Mouse (Mus musculus) CD4-positive, CD25-positive, alpha-beta regulatory T cell, adult 2 months (primary cell): Measurements from ENCODE around the gene 1110017D15Rik.
A peak's percentile ranks its signal among the peaks of the same experiment; 100 is the strongest.

Source experiments
- DNase-seq: peaks from one replicate; pipeline ENCODE4 v3.0.0-alpha.2; 2012; ENCODE audit warnings: low read depth, low spot score

The 1110017D15Rik gene

GRCm38 (mm10) chr4:41481601-41482017 is 35.5 kb downstream of the 1110017D15Rik start:
- DNase-seq: no peak

DNA sequence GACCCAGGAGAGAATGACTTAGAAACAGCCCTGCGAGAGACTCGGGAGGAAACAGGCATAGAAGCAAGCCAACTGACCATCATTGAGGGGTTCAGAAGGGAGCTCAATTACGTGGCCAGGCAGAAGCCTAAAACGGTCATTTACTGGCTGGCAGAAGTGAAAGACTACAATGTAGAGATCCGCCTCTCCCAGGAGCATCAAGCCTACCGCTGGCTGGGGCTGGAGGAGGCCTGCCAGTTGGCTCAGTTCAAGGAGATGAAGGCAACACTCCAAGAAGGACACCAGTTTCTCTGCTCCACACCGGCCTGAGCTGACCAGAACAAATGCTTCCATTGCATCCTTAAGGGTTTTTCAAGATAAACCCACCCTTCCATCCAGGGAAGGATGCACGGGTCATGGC is 36.9 kb downstream of the 1110017D15Rik start:
- DNase-seq: no peak

DNA sequence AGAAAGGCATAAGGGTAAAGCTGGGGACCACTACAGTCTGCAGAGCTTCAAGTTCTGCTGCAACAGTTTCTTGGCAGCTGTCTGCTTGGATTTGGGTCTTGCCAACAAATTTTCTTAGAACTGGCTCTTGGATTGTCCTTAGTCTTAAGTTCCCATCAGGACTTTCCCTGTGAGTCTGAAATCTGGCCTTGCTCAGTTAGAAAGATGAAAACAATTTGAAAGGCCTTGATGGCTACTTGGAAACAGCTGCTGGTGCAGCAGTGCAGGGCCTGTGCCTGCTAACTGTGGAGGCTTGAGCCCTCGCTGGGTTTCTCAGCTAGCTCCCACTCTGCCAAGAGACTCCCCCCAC is 37.7 kb downstream of the 1110017D15Rik start:
- DNase-seq: no peak

GRCm38 (mm10) chr4:41478751-41479455 is 38.2 kb downstream of the 1110017D15Rik start:
- no peak for DNase-seq

DNA sequence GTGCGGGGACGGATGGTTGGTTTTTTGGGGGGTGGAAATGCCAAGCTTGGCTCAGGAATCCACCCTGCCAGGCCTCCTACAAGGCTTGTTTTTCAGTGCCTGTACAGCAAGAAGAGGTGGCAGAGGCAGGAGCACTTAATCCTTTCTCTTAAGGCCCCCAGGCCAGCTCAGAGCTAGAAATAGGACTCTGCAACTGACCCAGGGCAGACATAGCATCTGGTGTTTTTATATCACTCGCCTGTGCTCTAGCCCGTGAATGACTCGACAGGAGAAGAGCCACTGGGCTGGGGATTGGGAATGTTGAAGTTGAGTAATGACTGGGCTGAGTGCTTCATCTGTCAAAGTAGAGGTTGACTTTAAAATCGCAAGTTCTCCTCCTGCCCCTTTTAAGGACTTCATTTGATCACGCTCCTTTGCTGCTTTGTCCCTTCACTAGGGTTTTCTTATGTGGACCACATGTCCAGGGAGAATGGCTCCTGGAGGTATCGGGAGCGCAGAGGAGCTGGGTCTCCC is 39.4 kb downstream of the 1110017D15Rik start:
- no peak for DNase-seq

GRCm38 (mm10) chr4:41471384-41471689 is 45.8 kb downstream of the 1110017D15Rik start:
- no peak for DNase-seq

- DNase-seq: no peak
Measured at GRCm38 (mm10) chr4:41470684-41471383, 46.3 kb downstream of the 1110017D15Rik start.

GRCm38 (mm10) chr4:41470051-41470683 is 47.0 kb downstream of the 1110017D15Rik start:
- no peak for DNase-seq

DNA sequence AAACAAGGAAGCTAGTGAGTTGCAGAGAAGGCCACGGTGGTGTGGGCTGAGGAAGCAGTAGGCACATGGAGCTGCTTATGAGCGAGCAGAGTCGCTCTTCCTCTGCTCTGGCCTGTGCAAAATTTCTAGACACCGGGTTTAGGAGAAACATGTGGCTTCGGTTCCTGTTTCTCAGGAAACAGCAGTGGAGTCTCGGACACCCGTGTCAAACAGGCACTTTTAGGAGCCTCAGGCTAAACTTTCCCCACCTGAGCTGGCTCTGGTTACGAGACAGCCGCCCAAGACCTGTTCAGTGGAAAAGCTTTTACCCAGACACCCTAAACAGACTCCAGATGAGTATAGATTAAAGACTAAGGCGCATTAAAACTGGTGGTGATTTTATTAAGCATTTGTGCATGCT is 47.9 kb downstream of the 1110017D15Rik start:
- DNase-seq: no peak

- peak; percentile 59 for DNase-seq
Measured at GRCm38 (mm10) chr4:41468396-41469080, 48.6 kb downstream of the 1110017D15Rik start.

DNA sequence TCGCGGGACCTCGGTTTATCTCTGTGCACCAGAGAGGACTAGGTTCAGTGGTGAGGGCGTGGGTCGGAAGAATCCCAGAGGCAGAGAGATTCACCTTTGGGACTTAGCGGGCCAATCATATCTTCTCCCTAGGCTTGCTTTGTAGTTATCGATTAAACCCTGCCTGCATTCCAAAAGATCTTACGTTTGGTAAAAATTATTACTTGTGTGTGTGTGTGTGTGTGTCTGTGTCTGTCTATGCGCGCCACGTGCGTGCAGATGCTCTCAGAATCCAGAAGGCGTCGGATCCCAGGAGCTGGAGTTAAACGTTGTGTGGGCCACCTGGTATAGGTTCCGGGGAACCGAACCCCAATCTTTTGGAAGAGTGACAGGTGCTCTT is 51.9 kb downstream of the 1110017D15Rik start:
- DNase-seq: no peak

DNA sequence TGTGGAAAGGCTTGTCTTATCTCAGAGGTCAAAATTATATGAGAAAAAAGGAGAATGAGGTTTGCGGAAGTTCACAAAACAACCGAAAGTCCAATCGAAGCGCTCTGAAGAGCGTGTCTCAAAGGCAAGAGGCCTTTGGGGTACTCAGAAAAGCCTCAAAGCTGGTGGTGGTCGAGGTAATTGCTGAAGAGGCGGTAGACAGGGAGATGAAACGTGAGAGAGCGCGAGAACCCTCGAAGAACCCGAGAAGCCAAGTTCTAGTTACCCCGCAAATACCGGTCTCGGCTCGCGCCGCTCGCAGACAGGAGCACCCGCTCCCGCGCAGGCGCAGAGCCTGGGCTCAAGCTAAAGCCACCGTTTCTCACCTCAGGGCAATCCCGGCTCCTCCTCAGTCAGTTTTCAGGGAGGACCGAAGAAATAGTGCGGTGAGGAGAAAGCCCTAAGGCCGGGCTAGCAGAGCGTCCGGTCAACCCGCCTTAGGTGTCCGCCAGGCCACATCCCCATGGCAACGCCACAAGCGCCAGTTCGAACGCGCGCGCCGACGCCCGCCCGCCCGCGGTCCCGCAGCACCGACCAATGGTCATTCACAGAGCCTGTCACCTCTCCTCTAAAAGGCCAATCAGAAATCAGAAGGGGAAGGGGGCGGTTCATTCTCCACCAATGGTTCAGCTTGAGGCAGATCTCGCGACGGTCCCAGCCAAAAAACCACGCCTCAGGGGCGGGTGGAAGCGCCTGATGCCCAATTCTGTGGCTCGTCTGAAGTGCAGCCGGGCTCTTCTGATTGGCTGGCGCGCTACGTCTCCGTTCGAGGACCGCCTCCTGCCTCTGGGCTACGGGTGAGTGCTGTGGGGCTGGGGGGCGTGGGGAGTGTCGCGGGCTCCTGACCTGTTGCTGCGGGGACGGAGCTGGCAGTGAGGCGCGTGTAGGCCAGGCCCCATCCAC is 52.5 kb downstream of the 1110017D15Rik start, which contains the start of the genes Kif24 and Nudt2:
TSS of gene Kif24 (minus strand) at position 543 of the 942 bp plus-strand sequence.
TSS of gene Nudt2 (plus strand) at position 807 of the 942 bp plus-strand sequence.
- DNase-seq: peak; percentile 99

DNA sequence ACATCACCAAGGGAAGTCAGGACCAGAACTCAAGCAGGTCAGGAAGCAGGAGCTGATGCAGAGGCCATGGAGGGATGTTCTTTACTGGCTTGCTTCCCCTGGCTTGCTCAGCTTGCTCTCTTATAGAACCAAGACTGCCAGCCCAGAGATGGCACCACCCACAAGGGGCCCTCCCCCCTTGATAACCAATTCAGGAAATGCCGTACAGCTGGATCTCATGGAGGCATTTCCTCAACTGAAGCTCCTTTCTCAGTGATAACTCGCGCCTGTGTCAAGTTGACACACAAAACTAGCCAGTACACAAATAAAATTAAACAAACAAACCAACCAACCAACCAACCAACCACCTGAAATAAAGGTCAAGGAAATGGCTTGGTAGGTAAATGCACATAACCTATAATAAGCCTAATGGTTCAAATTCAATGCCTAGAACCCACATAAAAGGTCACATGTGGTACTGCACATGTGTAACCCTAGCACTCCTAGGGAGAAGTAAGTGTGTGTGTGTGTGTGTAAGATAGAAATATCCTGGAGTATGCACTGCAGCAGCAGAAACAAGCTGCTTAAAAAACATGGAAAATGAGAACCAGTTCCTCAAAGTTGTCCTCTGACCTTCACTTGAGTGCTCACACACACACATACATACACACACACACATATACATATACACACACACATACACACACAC is 53.9 kb downstream of the 1110017D15Rik start:
- DNase-seq: peak; percentile 9

DNA sequence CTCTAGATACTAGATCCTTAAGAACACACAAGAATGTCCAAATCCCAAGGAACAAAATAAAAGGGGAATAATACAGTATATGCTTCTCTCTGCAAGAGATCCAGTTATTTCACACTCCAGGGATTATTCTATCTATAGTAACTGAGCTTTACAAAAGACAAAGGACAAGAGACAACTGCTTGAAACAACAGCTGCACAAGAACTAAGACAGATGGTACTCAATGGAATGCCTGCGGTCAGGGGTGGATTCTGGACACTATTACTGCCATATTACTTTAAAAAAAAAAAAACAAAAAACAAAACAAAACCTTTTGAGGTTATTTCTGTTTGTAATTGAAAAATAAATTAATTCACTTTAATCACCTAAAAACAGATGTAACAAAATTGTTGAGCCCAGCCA is 56.4 kb downstream of the 1110017D15Rik start:
- no peak for DNase-seq
